Mouse (Mus musculus) embryonic facial prominence, embryonic 15.5 days (tissue): ENCODE data around the gene Gm20708. TPM values are rescaled to one million over a fixed set of nuclear protein-coding genes. Genes with fewer than 3 reads are reported as not detected.
"Not testable (repeated sequence)": the region's sequence is repeated elsewhere in the genome, so short reads cannot be mapped to it uniquely, and the experiment has no call there.

ENCODE experiments used
- ATAC-seq: fragments of 200-750 bp; cut with Nextera tagmentation; 2 replicates; pipeline ENCODE4 v1.8.0; 2017; ENCODE audit warnings: low read depth, moderate TSS enrichment; ENCODE audit not compliant: insufficient number of reproducible peaks, low FRiP score, low TSS enrichment
- H3K27ac ChIP-seq: fragments of 300-500 bp; sonication (generic); replicated peaks from 2 replicates; pipeline ENCODE4 v1.5.1; 2015; ENCODE audit warnings: mild to moderate bottlenecking, inconsistent platforms
- H3K27me3 ChIP-seq: fragments of 300-500 bp; sonication (generic); 2 replicates; pipeline ENCODE4 v1.6.1; 2015; ENCODE audit warnings: inconsistent platforms
- H3K36me3 ChIP-seq: fragments of 300-500 bp; sonication (generic); 2 replicates; pipeline ENCODE4 v1.6.1; 2015; ENCODE audit warnings: mild to moderate bottlenecking, inconsistent platforms
- H3K4me1 ChIP-seq: fragments of 300-500 bp; sonication (generic); 2 replicates; pipeline ENCODE4 v1.6.1; 2015; ENCODE audit warnings: inconsistent platforms
- H3K4me2 ChIP-seq: fragments of 300-500 bp; sonication (generic); replicated peaks from 2 replicates; pipeline ENCODE4 v1.6.1; 2015; ENCODE audit warnings: mild to moderate bottlenecking, inconsistent platforms
- H3K4me3 ChIP-seq: fragments of 300-500 bp; sonication (generic); replicated peaks from 2 replicates; pipeline ENCODE4 v1.5.1; 2015; ENCODE audit warnings: mild to moderate bottlenecking, inconsistent platforms
- H3K9ac ChIP-seq: fragments of 300-500 bp; sonication (generic); 2 replicates; pipeline ENCODE4 v1.6.1; 2015; ENCODE audit warnings: inconsistent platforms
- H3K9me3 ChIP-seq: fragments of 300-500 bp; sonication (generic); replicated peaks from 2 replicates; pipeline ENCODE4 v1.6.1; 2016; ENCODE audit warnings: inconsistent platforms
- WGBS: fragments of 180-500 bp; shearing (Covaris S2); methylation state at CpG from one replicate; pipeline ENCODE4 v1.1.7; 2015; 5-methylcytosine and 5-hydroxymethylcytosine counted together
- polyA plus RNA-seq: library from polyadenylated mRNA; unstranded; fragments of >200 nt; fragmentation: Nextera tagmentation; extraction: Ambion mirVana; gene quantifications from 2 replicates; pipeline ENCODE4 v1.2.1, GENCODE M21; 2015

The Gm20708 gene
- polyA plus RNA-seq, 1 experiment from 2014 or later: 0.76 TPM

DNA sequence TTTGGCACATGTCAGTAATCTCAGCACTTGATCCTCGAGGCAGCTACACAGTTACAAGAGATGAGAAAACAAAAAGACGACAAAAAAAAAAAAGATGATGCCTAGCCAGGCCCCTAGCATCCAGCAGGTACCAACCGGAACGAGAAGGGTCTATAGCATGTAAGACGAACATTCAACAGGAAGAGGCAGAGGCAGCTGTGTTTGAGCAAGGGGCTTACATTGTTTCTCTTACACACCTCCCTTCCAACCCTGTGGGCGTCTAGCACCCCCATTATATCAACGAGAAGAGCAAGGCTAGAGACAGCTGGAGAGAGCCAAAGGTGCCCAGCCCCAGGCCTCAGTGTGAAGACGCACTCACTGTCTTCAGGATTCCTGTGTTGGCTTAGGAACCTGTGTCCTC, 17.4 kb downstream of the Gm20708 start:
- no peaks in the 10 kb centered on the region for H3K9me3 ChIP-seq

DNA sequence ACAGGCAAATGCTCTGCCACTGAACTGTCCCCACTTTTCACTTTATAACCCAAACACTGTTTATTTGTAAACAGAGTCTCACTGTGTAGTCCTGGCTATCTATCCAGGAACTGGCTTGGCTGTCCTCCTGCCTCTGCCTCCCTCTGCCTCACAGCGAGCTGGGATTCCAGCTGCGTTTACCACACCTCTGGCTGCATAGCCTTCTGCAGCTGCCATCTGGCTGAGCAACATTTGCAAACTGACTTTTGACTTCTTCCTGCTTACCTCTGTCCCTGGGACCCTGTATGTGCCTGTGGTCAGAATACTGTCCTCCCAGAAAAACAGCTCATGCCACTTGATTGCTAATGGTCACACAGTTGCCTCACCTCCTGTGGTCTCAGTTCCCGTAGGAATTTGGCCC, 17.9 kb downstream of the Gm20708 start:
- 46% methylated on average over 3 of the region's 3 CpGs for WGBS
- H3K9me3 ChIP-seq: no peaks in the 10 kb centered on the region
- H3K36me3 ChIP-seq: 0 out of 2 replicates have a peak, but pooled peaks cover 2% of the 10 kb centered on the region
- peaks cover 84% of the 10 kb centered on the region for H3K4me1 ChIP-seq
- no peak overlapping the region for H3K9ac ChIP-seq
- ATAC-seq: no peak
- no peak overlapping the region for H3K4me2 ChIP-seq
- no peak overlapping the region for H3K4me3 ChIP-seq
- no peaks in the 10 kb centered on the region for H3K27me3 ChIP-seq
- 0 out of 2 replicates have a peak overlapping the region, but pooled peaks have one; percentile 59 for H3K27ac ChIP-seq

More for the DNA sequence above, 17.4 kb downstream of the Gm20708 start:
- peaks cover 6% of the 10 kb centered on the region; the same call in 1 of the 2 replicates for H3K36me3 ChIP-seq
- peak overlapping the region; percentile 60; the same call in 1 of the 2 replicates for H3K4me3 ChIP-seq
- 51% methylated on average over 8 of the region's 8 CpGs for WGBS
- H3K27me3 ChIP-seq: no peaks in the 10 kb centered on the region
- H3K4me1 ChIP-seq: peaks cover 84% of the 10 kb centered on the region
- H3K9ac ChIP-seq: no peak overlapping the region
- H3K27ac ChIP-seq: peak overlapping the region; percentile 95
- no peak for ATAC-seq
- H3K4me2 ChIP-seq: peak overlapping the region; percentile 92; the same call in 1 of the 2 replicates

DNA sequence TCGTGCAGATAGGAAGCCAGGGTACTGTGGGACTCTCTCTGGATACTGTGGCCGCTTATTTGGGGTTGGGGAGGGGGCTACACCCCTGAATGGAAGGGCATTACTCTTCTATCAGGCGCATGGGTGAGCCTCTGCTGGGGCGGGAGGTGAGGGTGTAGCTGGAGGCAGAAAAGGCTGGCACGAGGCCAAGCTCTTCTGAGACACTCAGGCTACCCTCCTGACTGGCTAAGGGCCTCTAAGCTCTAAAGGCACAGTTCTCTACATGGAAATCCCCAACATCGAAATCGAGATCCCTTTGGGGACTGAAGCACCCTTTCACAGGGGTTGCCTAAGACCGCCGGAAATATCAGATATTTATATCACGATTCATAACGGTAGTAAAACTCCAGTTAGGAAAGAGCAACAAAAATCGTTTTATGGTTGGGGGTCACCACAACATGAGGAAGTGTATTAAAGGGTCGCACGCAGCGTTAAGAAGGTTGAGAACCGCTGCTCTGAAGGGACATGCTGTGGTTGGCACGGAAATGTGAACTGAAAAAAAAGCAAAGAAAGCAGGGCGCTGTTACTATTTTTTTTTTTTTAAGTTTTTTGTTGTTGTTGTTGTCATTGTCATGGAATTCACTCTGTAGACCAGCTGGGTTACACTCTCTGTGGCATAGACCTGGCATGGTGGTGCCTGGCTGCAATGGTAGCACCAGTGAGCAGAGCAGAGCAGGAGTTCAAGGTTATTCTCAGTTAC, 18.9 kb downstream of the Gm20708 start:
- ATAC-seq: no peak
- Histone ChIP-seq H3K27ac (peak overlapping the region; percentile 59; the same call in 1 of the 2 replicates), H3K27me3 (no peaks in the 10 kb centered on the region), H3K4me1 (peaks cover 76% of the 10 kb centered on the region), H3K9me3 (no peaks in the 10 kb centered on the region), H3K4me2 (no peak overlapping the region), H3K9ac (no peak overlapping the region), H3K36me3 (no peaks in the 10 kb centered on the region), H3K4me3 (no peak overlapping the region)
- WGBS: 59% methylated on average over 18 of the region's 18 CpGs

DNA sequence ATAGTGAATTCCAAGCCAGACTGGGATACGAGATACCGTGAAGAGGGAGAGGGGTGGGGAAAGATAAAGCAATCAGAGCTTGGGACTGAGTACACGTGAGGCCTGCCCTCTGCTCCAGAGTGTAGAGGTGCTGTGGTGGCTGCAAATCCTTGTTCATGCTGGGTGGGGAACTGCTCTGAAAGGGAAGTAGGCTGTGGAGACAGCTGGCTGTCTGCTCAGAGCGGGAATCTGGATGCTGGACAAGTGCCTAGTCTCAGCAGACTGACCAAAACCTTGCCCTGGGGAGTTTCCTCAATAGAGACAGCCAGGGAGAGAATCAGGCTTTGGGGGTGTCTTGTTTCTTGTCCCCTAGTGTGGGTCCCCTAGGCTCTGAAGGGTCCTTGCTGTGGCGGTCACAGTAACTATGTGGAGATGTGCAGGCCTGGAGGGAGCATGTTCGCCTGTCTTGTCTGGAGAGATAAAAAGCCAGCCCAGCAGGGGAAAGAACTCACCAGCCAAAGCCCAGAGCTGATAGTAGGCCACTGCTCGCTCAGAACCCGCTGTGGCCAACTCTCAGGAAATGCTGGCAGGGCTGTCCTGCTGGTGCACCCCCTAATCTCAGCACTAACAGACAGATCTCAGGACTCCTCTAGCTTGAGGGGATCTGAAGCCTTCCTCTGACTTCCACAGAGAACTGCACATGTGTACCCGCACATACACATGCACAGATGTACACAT, 19.6 kb downstream of the Gm20708 start:
- Histone ChIP-seq H3K27me3 (no peaks in the 10 kb centered on the region), H3K4me1 (peaks cover 69% of the 10 kb centered on the region), H3K36me3 (no peaks in the 10 kb centered on the region), H3K9ac (no peak overlapping the region), H3K9me3 (no peaks in the 10 kb centered on the region), H3K27ac (peak overlapping the region; percentile 59), H3K4me3 (no peak overlapping the region), H3K4me2 (no peak overlapping the region)
- ATAC-seq: no peak
- 53% methylated on average over 9 of the region's 9 CpGs for WGBS

DNA sequence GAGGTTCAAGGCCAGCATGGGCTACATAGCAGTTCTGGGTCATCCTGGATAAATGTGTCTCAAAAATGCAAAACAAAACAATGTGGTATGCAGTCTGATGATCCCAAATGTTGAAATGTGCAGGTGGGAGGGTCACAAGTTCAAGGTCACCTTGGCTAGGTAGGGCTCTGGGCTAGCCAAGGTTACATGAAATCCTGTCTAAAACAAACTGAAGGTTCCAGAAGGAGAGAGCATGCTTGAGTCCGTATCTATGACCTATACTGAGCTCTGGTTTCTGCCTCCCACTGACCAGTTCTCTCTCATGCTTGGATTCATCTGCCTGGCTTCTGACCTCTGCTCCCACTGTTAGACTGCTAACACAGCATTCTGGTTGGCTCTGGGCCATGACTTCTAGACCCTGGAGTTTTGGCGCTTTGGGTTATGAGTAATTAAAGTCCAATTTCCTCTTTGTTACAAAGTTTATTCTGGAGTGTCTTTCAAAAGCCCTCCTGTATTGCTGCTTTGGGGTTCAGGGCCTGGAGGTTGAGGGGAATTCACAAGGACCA, 20.3 kb downstream of the Gm20708 start:
- Histone ChIP-seq H3K4me1 (peaks cover 63% of the 10 kb centered on the region), H3K4me3 (no peak overlapping the region), H3K27me3 (no peaks in the 10 kb centered on the region), H3K9me3 (no peaks in the 10 kb centered on the region), H3K36me3 (no peaks in the 10 kb centered on the region), H3K9ac (no peak overlapping the region), H3K4me2 (no peak overlapping the region), H3K27ac (no peak overlapping the region)
- 75% methylated on average over 2 of the region's 2 CpGs for WGBS
- ATAC-seq: no peak

DNA sequence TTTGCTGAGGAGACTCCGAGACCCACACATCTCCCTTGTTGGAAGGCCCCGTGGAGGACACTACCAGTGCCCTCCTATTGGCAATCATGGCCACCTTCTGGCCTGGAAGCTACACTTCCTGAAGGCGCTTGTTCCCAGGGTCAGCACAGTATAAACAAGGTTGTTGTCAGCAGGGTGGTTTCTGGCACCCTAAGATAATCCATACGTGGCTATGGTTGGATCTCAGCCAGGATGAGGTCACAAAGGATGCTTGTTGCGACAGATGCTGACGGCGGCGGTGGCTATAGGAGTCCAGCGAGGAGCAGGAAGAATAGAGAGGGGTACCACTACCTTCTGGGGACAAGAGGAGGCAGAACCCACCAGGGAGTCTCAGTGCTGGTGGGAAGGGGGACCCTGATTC, 20.9 kb downstream of the Gm20708 start:
- Histone ChIP-seq H3K9ac (no peak overlapping the region), H3K4me1 (peaks cover 56% of the 10 kb centered on the region), H3K4me2 (no peak overlapping the region), H3K36me3 (no peaks in the 10 kb centered on the region), H3K9me3 (no peaks in the 10 kb centered on the region), H3K27ac (no peak overlapping the region), H3K27me3 (no peaks in the 10 kb centered on the region), H3K4me3 (no peak overlapping the region)
- 56% methylated on average over 9 of the region's 9 CpGs for WGBS
- ATAC-seq: no peak

DNA sequence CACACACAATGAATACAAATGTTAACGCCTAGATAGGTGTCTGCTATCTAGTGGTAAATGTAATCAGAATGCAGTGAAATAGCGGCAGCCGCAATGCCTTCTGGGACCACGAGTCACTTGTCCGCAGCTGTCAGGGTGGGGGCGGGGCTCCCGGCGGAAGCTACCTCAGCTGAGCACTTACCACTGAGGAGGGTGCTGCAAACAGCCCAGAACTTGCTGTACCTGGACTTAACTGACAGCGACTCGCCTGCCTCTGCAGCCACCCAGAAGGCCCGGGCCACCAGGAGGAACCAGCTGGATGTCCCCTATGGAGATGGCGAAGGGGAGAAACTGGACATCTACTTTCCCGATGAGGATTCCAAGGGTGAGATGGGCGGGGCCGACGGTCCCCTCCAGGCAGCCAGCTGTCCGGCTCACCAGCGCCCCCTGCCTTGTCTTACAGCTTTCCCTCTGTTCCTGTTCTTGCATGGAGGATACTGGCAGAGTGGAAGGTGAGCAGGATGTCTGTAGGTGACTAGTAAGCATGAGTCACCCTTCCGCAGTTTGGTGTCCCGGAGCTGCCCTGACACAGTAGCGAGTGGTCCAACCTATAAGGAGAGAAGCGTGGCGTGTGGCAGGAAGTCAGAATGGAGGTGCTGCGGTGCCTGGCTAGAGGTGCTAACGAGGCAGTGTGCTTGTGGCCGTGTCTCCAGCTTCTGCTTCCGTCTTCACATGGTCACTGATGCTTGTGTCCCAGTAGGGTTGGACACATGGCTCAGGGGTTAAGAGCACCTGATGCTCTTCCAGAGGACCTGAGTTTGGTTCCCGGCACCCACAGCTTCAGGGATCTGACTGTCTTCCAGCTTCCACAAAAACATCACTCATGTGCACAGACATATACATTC, 22.9 kb downstream of the Gm20708 start:
- no peak overlapping the region for H3K27ac ChIP-seq
- ATAC-seq: no peak
- H3K4me2 ChIP-seq: peak overlapping the region; percentile 42
- H3K4me3 ChIP-seq: peak overlapping the region; percentile 24; the same call in 1 of the 2 replicates
- 23% methylated on average over 28 of the region's 28 CpGs for WGBS
- no peaks in the 10 kb centered on the region for H3K9me3 ChIP-seq
- H3K4me1 ChIP-seq: peaks cover 46% of the 10 kb centered on the region
- H3K36me3 ChIP-seq: no peaks in the 10 kb centered on the region
- H3K9ac ChIP-seq: no peak overlapping the region
- H3K27me3 ChIP-seq: no peaks in the 10 kb centered on the region

DNA sequence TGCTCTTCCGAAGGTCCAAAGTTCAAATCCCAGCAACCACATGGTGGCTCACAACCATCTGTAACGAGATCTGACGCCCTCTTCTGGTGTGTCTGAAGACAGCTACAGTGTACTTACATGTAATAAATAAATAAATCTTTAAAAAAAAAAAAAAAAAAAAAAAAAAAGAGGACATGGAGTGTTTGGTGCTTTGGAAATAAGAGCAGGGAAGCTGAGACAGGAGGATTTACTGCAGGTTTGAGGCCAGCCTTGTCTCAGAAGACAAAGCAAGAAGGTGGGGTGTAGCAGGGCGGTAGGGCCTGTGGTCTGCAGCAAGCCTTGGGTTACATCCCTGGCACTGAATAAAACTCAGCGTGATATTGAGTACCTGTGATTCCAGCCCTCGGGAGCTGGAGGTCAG, 24.0 kb downstream of the Gm20708 start:
- 92% methylated on average over 4 of the region's 6 CpGs for WGBS
- H3K4me1 ChIP-seq: peaks cover 42% of the 10 kb centered on the region
- ATAC-seq, H3K9ac ChIP-seq, H3K4me3 ChIP-seq, H3K27ac ChIP-seq, H3K9me3 ChIP-seq, H3K27me3 ChIP-seq, H3K36me3 ChIP-seq, H3K4me2 ChIP-seq: not testable (repeated sequence)

DNA sequence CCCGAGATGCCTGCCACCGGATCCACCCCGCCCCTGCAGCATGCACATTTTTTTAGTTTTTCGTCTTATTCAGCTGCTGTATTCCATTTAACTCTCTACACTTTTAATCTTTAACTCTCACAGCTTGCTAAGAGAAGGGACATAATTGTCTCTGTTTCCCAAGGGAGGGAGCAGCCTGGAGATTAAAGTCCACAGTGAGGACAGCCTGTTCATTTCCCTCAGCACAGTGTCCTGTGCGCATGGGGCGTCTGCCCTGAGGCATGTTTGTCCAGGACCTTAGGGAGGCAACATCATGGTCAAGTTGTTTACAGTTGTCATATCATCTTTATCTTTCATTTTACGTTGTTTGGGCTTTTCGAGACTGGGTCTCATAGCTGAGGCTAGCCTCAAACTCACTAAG, 24.6 kb downstream of the Gm20708 start:
- Histone ChIP-seq H3K9ac (no peak overlapping the region), H3K4me1 (peaks cover 38% of the 10 kb centered on the region), H3K4me3 (no peak overlapping the region), H3K27me3 (no peaks in the 10 kb centered on the region), H3K27ac (no peak overlapping the region), H3K9me3 (no peaks in the 10 kb centered on the region), H3K36me3 (no peaks in the 10 kb centered on the region), H3K4me2 (no peak overlapping the region)
- WGBS: 84% methylated on average over 8 of the region's 8 CpGs
- ATAC-seq: no peak

DNA sequence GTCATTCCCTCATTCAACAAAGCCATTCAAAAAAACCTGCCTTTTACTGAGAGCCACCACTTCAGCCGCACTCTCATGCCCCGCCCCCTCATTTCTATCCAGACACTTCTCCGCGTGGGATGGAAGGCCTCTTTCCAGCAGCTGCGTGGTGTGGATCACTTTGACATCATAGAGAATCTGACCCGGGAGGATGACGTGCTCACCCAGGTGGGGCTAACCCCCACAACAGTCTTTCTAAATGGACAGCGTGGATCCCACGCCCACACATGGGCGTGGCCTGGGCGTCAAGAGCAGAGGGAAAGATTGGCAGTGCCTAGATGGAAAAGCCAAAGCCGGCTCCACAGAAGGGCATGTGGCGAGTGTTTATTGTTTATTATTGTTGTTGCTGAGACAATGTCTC, 26.8 kb downstream of the Gm20708 start:
- no peaks in the 10 kb centered on the region for H3K36me3 ChIP-seq
- WGBS: 25% methylated on average over 13 of the region's 13 CpGs
- peaks cover 29% of the 10 kb centered on the region for H3K4me1 ChIP-seq
- peak overlapping the region; percentile 38 for H3K4me2 ChIP-seq
- ATAC-seq: no peak
- no peak overlapping the region for H3K27ac ChIP-seq
- no peaks in the 10 kb centered on the region for H3K27me3 ChIP-seq
- peak overlapping the region; percentile 16 for H3K4me3 ChIP-seq
- no peaks in the 10 kb centered on the region for H3K9me3 ChIP-seq
- no peak overlapping the region for H3K9ac ChIP-seq
